Mouse (Mus musculus) G1E (cell line): ENCODE results near the gene Nrf1. TPM values are rescaled to one million over a fixed set of nuclear protein-coding genes. Genes with fewer than 3 reads are reported as not detected.

Source experiments
- ATAC-seq: 2 replicates; pipeline ENCODE4 v1.8.0; 2016; ENCODE audit warnings: mild to moderate bottlenecking; ENCODE audit not compliant: insufficient number of reproducible peaks, poor library complexity, low FRiP score, severe bottlenecking; ENCODE audit errors: extremely low read depth
- DNase-seq: peaks from one replicate; pipeline ENCODE4 v3.0.0; 2012; ENCODE audit warnings: low spot score
- H3K27me3 ChIP-seq: 2 replicates; pipeline ENCODE4 v1.6.1; 2012; ENCODE audit warnings: mild to moderate bottlenecking, low read length, inconsistent platforms; ENCODE audit not compliant: insufficient read depth
- H3K36me3 ChIP-seq: replicated peaks from 2 replicates; pipeline ENCODE3; 2012; ENCODE audit warnings: mild to moderate bottlenecking, inconsistent platforms
- H3K4me1 ChIP-seq: 2 replicates; pipeline ENCODE4 v1.6.1; 2012; ENCODE audit warnings: low read depth, low read length, inconsistent platforms, mixed read lengths; ENCODE audit not compliant: insufficient read depth
- H3K4me3 ChIP-seq: 2 replicates; pipeline ENCODE4 v1.5.1; 2012; ENCODE audit warnings: low read depth, mild to moderate bottlenecking, inconsistent platforms, low read length, moderate library complexity, mixed read lengths
- H3K9me3 ChIP-seq: replicated peaks from 2 replicates; pipeline ENCODE4 v1.6.1; 2012; ENCODE audit warnings: inconsistent platforms
- CTCF ChIP-seq: IDR thresholded peaks from 2 replicates; pipeline ENCODE4 v1.5.1; 2012; ENCODE audit warnings: low read depth, low read length, inconsistent platforms, mixed read lengths
- GATA1 ChIP-seq: IDR thresholded peaks from 2 replicates; pipeline ENCODE4 v1.6.1; 2012; ENCODE audit warnings: borderline replicate concordance, low read length, inconsistent platforms, mixed read lengths
- GATA2 ChIP-seq: IDR thresholded peaks from 2 replicates; pipeline ENCODE4 v1.6.1; 2012; ENCODE audit warnings: low read depth, low read length, inconsistent platforms, borderline replicate concordance
- POLR2AphosphoS5 ChIP-seq: IDR thresholded peaks from 2 replicates; pipeline ENCODE4 v1.6.1; 2012; ENCODE audit warnings: low read depth, low read length, inconsistent platforms; ENCODE audit not compliant: insufficient replicate concordance
- TAL1 ChIP-seq: conservative IDR thresholded peaks from 2 replicates; pipeline ENCODE4 v1.6.1; 2012; ENCODE audit warnings: low read depth, low read length, inconsistent platforms, mixed read lengths
- polyA plus RNA-seq: library from polyadenylated mRNA; stranded (reverse); fragments of >175 nt; gene quantifications from 2 replicates; pipeline ENCODE4 v1.2.3, GENCODE M21; 2012
- total RNA-seq, 2 experiments: library from RNA; stranded (forward) in 1 of 2; stranded (reverse) in 1 of 2; fragments of 200-1000 nt in 1 of 2; fragments of >200 nt in 1 of 2; fragmentation: Nextera tagmentation in 1 of 2; gene quantifications; 2 replicates each; pipeline ENCODE4 v1.2.3; 2014 to 2017

Nrf1 gene
- total and polyA plus RNA-seq, 3 experiments, result 9.7 to 79.0 (median 52.4) TPM

DNA sequence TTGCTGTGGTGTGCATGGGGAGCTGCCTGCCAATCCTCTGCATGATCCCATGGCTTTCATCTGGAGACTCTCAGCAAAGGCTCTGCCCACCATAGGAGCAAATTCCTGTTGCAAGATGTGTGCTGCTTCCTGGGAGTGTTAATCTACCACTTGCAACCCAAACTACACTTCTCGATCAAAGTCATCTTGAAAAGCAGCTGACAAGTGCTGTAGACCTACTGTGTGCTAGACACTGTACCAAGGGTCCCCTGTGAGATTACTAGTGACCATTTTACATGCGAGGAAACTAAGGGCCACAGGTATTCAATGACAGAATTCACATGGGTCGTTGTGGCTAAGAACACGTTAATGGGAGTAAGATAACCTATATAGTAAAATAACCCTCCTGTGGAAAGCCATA lies 95.5 kb downstream of the Nrf1 start:
- no peaks in the 10 kb centered on the region for H3K27me3 ChIP-seq
- peaks cover 92% of the 10 kb centered on the region for H3K36me3 ChIP-seq
- H3K4me1 ChIP-seq, result peaks cover 11% of the 10 kb centered on the region
- H3K9me3 ChIP-seq, result no peaks in the 10 kb centered on the region
- TF ChIP-seq POLR2AphosphoS5, result no peak
- ATAC-seq, result no peak
- H3K4me3 ChIP-seq, result no peak overlapping the region
- DNase-seq, result no peak

DNA sequence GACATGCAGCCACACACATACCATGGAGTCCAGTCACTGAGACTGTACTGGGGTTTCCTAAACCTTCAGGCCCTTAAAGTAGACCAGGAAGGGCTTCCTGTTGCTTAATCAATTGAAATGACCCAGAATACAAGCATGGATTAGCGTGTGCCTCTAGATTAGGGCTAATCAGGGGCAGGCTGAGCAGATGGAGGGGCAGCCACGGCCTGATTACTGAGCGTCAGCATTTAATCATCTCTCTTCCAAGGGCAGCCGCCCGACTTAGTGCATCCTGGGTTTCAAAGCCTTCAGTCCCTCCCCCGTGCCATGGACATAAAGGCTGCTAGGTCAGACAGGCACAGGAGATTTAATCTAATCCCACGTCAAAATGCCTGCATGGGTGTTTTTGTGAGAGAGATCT lies 99.3 kb downstream of the Nrf1 start:
- H3K4me3 ChIP-seq, result no peak overlapping the region
- DNase-seq (no peak), ATAC-seq (no peak)
- no peaks in the 10 kb centered on the region for H3K9me3 ChIP-seq
- TF ChIP-seq POLR2AphosphoS5 (no peak), TAL1 (no peak), GATA2 (no peak), CTCF (no peak), GATA1 (no peak)
- no peaks in the 10 kb centered on the region for H3K27me3 ChIP-seq
- H3K4me1 ChIP-seq, result peaks cover 11% of the 10 kb centered on the region
- peaks cover 86% of the 10 kb centered on the region for H3K36me3 ChIP-seq

DNA sequence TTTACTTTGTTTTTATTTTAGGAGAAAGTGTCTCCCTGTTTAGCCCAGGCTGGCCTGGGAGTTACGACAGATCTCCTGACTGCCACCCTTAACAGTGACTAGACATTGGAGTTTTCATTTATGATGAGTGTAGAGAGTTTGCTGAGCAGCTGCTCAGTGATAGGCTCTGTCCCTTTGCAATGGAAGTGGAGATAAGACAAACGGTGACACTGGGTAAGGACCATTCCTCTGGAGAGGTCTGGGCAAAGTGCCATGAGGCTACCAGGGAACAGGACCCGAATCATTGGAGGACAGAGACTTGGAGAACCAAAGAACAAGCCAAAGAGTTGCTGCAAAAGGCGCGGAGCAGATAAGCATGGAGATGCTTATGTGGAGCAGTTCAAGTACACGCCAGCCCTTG lies 100.0 kb downstream of the Nrf1 start:
- DNase-seq (no peak), ATAC-seq (no peak)
- Histone ChIP-seq H3K9me3 (no peaks in the 10 kb centered on the region), H3K4me1 (peaks cover 11% of the 10 kb centered on the region), H3K27me3 (no peaks in the 10 kb centered on the region), H3K36me3 (peaks cover 86% of the 10 kb centered on the region), H3K4me3 (no peak overlapping the region)
- no peak for TF ChIP-seq GATA2
- no peak for TF ChIP-seq CTCF
- no peak for TF ChIP-seq POLR2AphosphoS5
- no peak for TF ChIP-seq TAL1
- no peak for TF ChIP-seq GATA1

DNA sequence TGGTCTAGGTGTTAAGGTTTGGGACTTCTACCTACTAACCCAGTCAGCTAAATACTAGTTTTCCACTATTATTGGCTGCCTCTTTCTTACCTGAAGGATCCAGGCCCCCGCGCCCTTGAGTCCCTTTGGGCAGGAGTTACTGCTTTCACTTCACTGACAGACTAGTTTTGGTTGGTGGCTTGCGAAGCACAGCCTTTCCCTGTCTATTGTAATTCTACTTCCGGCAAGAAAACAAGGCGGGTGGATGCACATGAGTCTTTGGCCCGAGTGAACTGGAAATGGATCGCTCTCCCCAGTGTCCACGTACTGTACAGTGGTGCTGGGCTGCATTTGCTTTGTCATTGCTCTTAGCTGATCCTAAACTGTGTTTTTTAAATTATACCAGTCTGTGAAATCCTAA lies 102.7 kb downstream of the Nrf1 start:
- no peak for ATAC-seq
- no peak for TF ChIP-seq CTCF
- no peak for TF ChIP-seq GATA1
- no peak for TF ChIP-seq GATA2
- TF ChIP-seq POLR2AphosphoS5, result no peak
- TF ChIP-seq TAL1, result no peak
- DNase-seq, result no peak
- Histone ChIP-seq H3K27me3 (no peaks in the 10 kb centered on the region), H3K4me3 (no peak overlapping the region), H3K36me3 (peaks cover 83% of the 10 kb centered on the region), H3K9me3 (no peaks in the 10 kb centered on the region), H3K4me1 (peaks cover 11% of the 10 kb centered on the region; the same call in 1 of the 2 replicates)

DNA sequence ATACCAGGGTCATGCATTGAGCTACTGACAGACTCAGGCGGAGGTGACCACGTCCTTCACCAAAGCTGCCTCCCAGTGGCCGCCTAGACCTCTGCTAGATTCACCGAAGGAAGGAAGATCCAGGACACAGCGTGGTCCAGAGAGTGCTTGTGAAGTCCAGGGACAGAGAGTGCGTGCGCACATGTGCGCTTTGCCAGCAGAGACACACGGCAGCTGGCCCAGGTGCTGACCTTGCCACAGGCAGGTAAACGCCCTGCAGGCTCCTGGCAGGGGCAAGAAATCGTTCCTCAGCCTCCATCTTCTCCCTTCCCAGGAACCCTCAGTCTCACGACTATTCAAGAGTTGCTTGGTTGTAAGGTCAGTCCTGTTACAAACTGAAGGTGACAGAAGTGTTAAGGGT lies 104.4 kb downstream of the Nrf1 start:
- H3K9me3 ChIP-seq, result no peaks in the 10 kb centered on the region
- H3K4me1 ChIP-seq, result peaks cover 3% of the 10 kb centered on the region; the same call in 1 of the 2 replicates
- DNase-seq (no peak), ATAC-seq (no peak)
- H3K27me3 ChIP-seq, result no peaks in the 10 kb centered on the region
- no peak for TF ChIP-seq CTCF
- TF ChIP-seq GATA1, result no peak
- TF ChIP-seq POLR2AphosphoS5, result no peak
- no peak for TF ChIP-seq TAL1
- TF ChIP-seq GATA2, result no peak
- no peak overlapping the region for H3K4me3 ChIP-seq
- peaks cover 71% of the 10 kb centered on the region for H3K36me3 ChIP-seq

DNA sequence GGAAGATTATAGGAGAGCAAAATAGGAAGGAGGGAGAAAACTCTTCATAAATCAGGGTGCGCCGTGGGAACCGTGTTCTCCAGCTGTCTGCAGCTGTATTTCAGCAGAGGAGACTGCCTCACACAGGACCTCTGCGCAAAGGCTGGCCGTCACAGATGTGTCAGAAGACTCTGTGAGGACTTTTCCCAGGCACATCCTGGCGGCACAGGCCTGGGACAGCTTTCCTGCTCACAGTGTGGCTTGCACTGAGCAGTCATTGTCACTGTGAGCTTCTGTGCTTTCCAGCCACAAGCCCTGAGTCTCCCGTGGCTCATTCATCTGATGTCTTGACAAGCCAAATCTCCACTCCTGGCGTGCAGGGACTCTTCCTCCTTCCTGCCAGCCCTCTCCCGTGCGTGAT lies 104.9 kb downstream of the Nrf1 start:
- no peaks in the 10 kb centered on the region for H3K27me3 ChIP-seq
- DNase-seq, result no peak
- TF ChIP-seq CTCF (no peak), GATA2 (no peak), POLR2AphosphoS5 (no peak), GATA1 (no peak)
- H3K36me3 ChIP-seq, result peaks cover 67% of the 10 kb centered on the region
- H3K4me3 ChIP-seq, result no peak overlapping the region
- H3K4me1 ChIP-seq, result no peaks in the 10 kb centered on the region
- ATAC-seq, result no peak
- no peaks in the 10 kb centered on the region for H3K9me3 ChIP-seq

DNA sequence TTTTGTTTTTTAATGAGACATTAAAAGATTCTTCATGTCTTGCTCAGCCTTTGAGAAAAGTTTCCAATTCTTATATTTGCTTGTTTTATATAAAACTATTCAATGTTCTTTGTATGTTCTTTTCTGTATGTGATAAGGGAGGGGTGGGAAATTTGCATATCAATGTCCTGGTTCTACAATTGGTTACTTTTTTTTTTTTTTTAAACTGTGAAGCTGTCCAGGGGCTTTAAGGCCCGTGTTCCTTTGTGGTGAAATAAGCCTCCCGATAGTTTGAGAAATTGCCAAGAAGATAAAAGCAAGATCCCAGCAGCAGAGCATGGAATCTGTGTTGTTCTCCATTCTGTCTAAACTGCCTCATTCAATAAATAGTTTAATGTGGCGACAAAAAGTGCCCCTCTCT lies 105.3 kb downstream of the Nrf1 start:
- peaks cover 62% of the 10 kb centered on the region for H3K36me3 ChIP-seq

More for the DNA sequence above, 105.3 kb downstream of the Nrf1 start:
- TF ChIP-seq GATA1 (no peak), TAL1 (no peak), CTCF (no peak), POLR2AphosphoS5 (no peak), GATA2 (no peak)
- DNase-seq (no peak), ATAC-seq (no peak)
- Histone ChIP-seq H3K4me3 (no peak overlapping the region), H3K4me1 (no peaks in the 10 kb centered on the region), H3K27me3 (peaks cover 3% of the 10 kb centered on the region; the same call in 1 of the 2 replicates), H3K9me3 (no peaks in the 10 kb centered on the region)
